Mouse (Mus musculus): ENCODE measurements around the gene Rnf44.

DNA sequence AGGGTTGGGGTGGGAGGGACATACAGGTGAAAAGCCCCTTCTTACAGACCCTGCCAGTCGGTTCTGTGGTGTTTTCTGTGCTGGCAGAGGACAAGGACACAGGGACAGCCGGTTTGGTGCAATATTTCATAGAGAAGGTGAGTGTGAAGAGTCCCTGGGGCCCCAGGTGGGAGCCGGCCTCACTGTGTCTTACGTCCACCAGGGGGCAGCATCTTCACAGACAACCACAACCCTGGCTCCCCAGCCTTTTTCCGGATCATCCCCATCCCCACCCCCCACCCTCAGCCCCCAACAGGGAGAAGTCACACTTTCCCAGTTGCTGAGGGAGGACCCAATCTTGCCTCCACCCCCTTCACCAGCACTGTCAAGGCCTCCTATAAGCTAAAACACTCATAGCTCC, 23.2 kb upstream of the Rnf44 start:
- TF ChIP-seq CTCF (IDR thresholded peaks at IDR 0.05; ENCODE audit: borderline replicate concordance, control insufficient read depth, extremely low read depth, insufficient read depth, low read length, poor library complexity) (peak; percentile 75; the same call in 1 of the 2 replicates), POLR2A (IDR thresholded peaks at IDR 0.05; ENCODE audit: control insufficient read depth, extremely low read depth, insufficient read depth, low read length, poor library complexity) (no peak)
